Mouse (Mus musculus) liver, postnatal 0 days (tissue): ENCODE results near the gene Gfra1.

Source experiments
- CTCF ChIP-seq: sonication (generic); IDR thresholded peaks from 2 replicates; pipeline ENCODE4 v1.5.1; 2016; ENCODE audit warnings: antibody characterized with exemption, low read depth
- EP300 ChIP-seq: IDR thresholded peaks from 2 replicates; pipeline ENCODE4 v1.6.1; 2016; ENCODE audit warnings: antibody characterized with exemption, low read depth, mild to moderate bottlenecking

- no peak for TF ChIP-seq EP300
- TF ChIP-seq CTCF = no peak
Observed at GRCm38 (mm10) chr19:58382535-58382934, 73.2 kb downstream of the Gfra1 start.
